Mouse (Mus musculus) embryonic fibroblast, embryonic 13.5 days (primary cell): ENCODE data around the gene Bicral.

Source experiments
- CTCF ChIP-seq: IDR thresholded peaks from 2 replicates; pipeline ENCODE4 v1.5.1; 2011; ENCODE audit warnings: mild to moderate bottlenecking, control low read depth, low read length, moderate library complexity, borderline replicate concordance; ENCODE audit not compliant: insufficient read depth
- POLR2A ChIP-seq: IDR thresholded peaks from 2 replicates; pipeline ENCODE4 v1.6.1; 2011; ENCODE audit warnings: low read depth, mild to moderate bottlenecking, control low read depth, low read length, moderate library complexity

DNA sequence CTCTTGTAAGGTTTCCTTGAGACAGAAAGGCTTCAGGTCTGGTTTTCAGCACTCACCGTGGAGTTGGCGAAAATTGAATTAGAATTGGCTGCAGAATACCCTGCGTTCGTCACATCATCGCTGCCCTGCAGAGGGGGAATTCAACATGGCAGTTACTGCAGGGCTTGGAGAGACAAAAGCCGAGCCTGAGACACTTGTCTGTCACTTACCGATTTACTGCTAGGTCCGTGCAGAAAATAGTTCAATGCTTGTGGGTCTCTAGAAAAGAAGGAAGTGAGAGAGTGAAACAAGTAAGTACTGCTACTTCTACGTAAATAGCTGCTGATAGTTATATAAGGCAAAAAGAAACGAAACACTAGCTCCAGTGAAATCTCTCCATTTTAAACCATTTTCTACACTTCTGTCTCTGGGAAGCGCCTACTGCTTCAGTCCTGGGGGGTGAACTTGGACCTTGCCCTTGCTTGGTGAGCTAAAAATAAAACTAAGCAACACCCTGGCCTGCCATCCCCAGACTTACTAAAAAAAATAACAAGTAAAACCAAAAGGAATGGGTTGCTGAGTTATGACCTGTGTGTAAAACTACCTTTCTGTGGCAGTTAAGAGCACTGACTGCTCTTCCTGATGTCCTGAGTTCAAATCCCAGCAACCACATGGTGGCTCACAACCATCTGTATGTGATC, 28.3 kb downstream of the Bicral start:
- TF ChIP-seq CTCF, result no peak
- TF ChIP-seq POLR2A, result no peak
